Mouse (Mus musculus) layer of hippocampus, postnatal 36 days (tissue): ENCODE measurements around the gene Kcnd2. TPM values are rescaled to one million over a fixed set of nuclear protein-coding genes. Genes with fewer than 3 reads are reported as not detected.
A peak's percentile ranks its signal among the peaks of the same experiment; 100 is the strongest.

ENCODE experiments used
- DNase-seq, 2 experiments: peaks; one replicate each; pipeline ENCODE4 v3.0.0; 2022
- total RNA-seq, 2 experiments: library from RNA; stranded (reverse); gene quantifications; 2 replicates each; pipeline ENCODE4 v1.2.3; 2021

The Kcnd2 gene
- total RNA-seq, 2 experiments from 2014 or later, result 101 to 107 TPM

GRCm38 (mm10) chr6:21692861-21693350 is 477.6 kb downstream of the Kcnd2 start:
- no peak for DNase-seq

- no peak for DNase-seq
These were observed 482.3 kb downstream of the Kcnd2 start for GRCm38 (mm10) chr6:21697641-21698040.

- peak in 1 of 2 experiments; percentile 12 for DNase-seq
These were observed 485.8 kb downstream of the Kcnd2 start for GRCm38 (mm10) chr6:21701131-21701530.

- no peak for DNase-seq
These were observed 493.9 kb downstream of the Kcnd2 start for GRCm38 (mm10) chr6:21709228-21709627.

DNA sequence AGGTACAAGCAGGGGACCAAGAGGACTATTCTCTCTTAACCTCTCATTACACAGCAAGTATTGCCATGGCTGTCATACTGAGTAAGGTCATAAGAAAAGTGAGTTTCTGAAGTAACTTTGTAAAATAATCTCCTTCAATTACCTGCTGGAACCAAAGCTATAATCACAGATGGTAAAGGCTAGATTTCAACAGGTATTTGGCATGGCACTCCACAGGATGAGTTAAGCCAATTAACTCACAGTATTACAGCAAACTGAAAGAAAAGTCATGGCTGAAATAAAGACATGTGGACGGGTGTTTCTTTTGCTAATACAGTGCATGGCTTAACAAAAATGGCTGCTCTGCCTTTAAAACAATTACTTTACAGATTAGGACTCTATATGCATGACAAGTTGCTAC is 503.8 kb downstream of the Kcnd2 start:
- no peak for DNase-seq

GRCm38 (mm10) chr6:21722238-21722637 is 506.9 kb downstream of the Kcnd2 start:
- DNase-seq, result no peak

GRCm38 (mm10) chr6:21740606-21741005 is 525.3 kb downstream of the Kcnd2 start:
- DNase-seq, result no peak

DNA sequence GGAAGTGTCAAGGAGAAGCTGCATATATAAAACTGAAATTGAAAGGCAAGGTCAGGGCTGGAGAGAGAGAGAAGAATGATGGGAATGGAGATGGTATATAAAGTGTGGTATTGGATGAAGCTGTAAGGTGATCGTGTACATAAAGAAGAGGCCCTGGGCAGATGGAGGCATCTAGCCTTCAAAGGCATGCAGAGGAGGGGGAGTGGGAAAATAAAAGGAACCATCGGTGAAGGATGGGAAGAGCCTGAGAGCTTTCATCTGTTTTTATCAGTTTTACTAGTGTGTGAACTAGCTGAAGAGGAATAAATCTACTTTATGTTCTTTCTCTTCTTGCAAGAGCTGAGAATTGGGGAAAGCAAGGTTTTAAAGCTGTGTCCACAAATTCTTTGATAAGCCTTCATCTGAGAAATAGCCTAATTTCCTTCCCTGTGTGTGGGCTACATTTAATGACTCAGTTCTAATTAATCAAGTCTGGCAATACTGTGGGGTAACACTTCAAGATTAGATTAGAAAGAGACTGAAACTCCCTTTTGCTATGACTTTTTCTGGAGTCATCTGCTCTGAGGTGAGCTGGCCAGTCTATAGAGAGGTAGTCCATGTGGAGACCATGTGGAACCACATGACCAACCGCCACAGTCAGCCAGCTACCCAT is 529.4 kb downstream of the Kcnd2 start:
- DNase-seq, result no peak

DNA sequence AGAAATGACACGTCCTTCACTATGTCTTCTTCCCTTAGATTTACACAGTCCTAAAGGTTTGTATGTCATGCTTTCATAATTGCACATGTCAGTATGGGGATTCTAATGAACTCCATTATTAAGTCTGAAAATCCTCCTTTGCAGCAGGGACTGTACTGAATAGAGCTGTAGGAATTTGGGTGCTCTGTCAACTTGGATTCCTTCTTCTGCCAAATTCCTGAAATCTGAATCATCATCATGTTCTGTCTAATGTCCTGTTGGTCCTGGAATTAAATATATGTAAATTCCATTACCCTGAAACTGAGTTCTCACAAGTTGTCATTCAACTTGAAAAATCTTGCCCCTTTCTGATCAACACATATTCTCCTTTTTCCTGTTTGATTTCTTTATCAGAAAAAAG is 532.2 kb downstream of the Kcnd2 start:
- no peak for DNase-seq

GRCm38 (mm10) chr6:21767787-21768221 is 552.5 kb downstream of the Kcnd2 start:
- DNase-seq, result no peak

DNA sequence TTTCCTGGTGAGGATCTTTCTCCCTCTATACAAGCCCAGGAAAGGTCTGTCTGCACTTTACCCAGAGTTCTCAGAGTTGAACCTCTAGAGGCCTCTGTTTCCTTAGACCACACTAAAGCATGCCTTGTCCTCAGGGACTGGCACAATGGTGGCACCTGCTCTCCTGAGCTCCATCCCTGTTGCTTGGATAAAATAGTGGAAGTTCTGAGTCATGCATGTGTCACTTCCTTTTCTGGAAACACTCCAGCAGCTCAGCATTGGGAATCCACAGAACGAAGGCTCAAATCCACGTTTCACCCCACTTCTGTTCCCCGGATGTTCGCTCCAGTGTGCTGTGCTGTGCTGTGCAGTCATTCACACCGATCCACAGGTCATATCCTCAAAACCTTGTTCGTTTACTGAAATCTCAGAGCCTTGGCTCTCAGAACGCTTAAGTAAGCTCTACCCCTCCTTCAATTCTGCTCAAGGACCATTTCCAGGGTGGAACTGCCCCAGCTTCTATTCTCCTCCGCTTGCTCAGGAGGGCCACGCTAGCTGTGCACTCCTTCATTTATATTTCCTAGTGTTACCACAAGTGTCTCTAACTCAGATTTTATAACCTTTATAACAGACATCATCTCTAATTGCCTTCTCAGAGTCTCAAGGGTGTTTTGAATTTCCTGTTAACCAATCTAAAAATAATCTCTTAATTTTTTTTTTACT is 553.6 kb downstream of the Kcnd2 start:
- no peak for DNase-seq

DNA sequence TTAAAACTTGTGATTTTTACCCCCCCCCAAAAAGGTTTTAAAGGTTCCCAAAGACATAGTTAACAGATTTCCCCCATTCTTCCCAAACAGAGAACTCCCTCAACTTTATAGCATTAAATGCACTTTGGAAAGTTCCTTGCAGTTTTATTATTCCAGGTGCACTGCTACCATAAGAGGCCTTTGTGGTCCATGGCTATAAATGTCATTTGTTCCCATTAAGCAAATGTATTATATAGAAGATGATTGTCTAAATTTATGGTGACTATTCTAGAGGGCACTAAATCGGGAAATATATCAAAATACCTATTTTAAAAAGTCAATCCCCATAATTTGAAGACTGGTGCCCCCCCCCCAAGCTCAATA is 554.1 kb downstream of the Kcnd2 start:
- no peak for DNase-seq

- DNase-seq, result no peak
These were observed 559.1 kb downstream of the Kcnd2 start for GRCm38 (mm10) chr6:21774213-21774916.
